Mouse (Mus musculus): ENCODE measurements around the gene Hivep2. TPM values are rescaled to one million over a fixed set of nuclear protein-coding genes. Genes with fewer than 3 reads are reported as not detected.
A peak's percentile ranks its signal among the peaks of the same experiment; 100 is the strongest.

Hivep2 gene
- polyA plus RNA-seq, 1 experiment from 2014 or later = 5.6 TPM

DNA sequence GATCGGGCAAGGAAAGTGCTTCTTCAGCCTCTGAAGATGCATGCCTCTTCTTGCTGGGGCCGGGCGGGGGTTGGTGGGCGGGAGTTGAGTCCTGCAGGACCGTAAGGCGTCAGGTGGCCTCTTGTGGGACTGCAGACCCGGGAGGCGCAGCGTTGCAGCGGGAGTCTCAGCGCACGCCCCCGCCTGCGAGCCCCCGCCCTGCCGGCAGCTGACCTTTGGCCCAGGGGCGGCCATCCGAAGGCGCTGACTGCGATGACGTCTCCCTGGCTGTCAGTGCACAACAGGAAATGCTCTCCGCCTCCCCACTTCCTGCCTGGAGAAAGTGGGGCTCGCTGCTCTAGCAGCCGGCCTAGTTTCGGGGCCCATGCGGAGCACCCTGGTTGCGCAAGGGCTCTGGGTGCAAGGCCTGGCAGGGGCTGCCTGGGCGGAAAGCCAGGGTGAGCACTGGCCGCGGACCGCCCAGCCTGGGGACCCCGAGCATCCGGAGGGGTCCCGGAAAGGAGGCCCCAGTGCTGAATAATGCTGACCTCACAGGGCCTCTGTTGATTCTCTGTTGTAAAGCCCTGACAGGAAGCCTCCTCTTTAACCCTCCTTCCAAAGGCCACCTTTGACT is 17.0 kb downstream of the Hivep2 start:
- peak overlapping the region; percentile 77 for H3K9ac ChIP-seq (ENCODE audit: low read length)
- peak overlapping the region; percentile 76 for H3K4me2 ChIP-seq (ENCODE audit: low read depth, low read length)
- peak overlapping the region; percentile 64 for H3K4me3 ChIP-seq (replicated peaks; ENCODE audit: low read length)
- peak; percentile 81 for ATAC-seq (ENCODE audit: insufficient read depth, low FRiP score)
- H3K9me3 ChIP-seq (replicated peaks; ENCODE audit: control insufficient read depth, low read length) = no peaks in the 10 kb centered on the region
- peaks cover 8% of the 10 kb centered on the region for H3K4me1 ChIP-seq (ENCODE audit: control insufficient read depth, insufficient read depth, low read length)
- no peaks in the 10 kb centered on the region for H3K36me3 ChIP-seq (ENCODE audit: control insufficient read depth, insufficient read depth, low read length)
- peak overlapping the region; percentile 90 for H3K27ac ChIP-seq (ENCODE audit: low read length)
- H3K27me3 ChIP-seq (ENCODE audit: control insufficient read depth, insufficient read depth, low read length) = no peaks in the 10 kb centered on the region
- WGBS = under 1% methylated on average over 34 of the region's 34 CpGs

DNA sequence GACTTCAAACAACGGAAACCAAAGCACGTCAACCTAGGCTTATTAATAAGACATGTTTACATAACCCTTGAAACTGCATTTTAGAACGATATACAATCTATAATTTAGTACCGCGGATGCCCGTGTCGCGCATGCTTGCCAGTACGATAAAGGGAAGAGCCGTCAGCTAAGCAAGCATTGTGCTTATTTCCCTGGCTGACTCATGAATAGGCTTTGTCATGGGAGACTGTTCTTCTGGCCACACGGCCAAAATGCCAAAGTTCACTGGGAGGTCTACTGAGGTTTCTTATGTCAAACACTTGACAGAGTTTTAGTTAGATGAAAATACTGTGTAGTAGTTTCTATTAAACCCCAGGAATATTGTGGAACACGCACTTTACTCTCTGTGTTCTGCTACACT is 17.8 kb downstream of the Hivep2 start:
- H3K27me3 ChIP-seq (ENCODE audit: control insufficient read depth, insufficient read depth, low read length) = no peaks in the 10 kb centered on the region
- H3K9ac ChIP-seq (ENCODE audit: low read length) = 0 out of 2 replicates have a peak overlapping the region, but pooled peaks have one; percentile 29
- peak overlapping the region; percentile 76 for H3K4me2 ChIP-seq (ENCODE audit: low read depth, low read length)
- WGBS = 19% methylated on average over 12 of the region's 12 CpGs
- H3K4me3 ChIP-seq (replicated peaks; ENCODE audit: low read length) = no peak overlapping the region; the same call in 1 of the 2 replicates
- H3K9me3 ChIP-seq (replicated peaks; ENCODE audit: control insufficient read depth, low read length) = no peaks in the 10 kb centered on the region
- peaks cover 8% of the 10 kb centered on the region for H3K4me1 ChIP-seq (ENCODE audit: control insufficient read depth, insufficient read depth, low read length)
- peak; percentile 35; the same call in 1 of the 2 replicates for ATAC-seq (ENCODE audit: insufficient read depth, low FRiP score)
- H3K36me3 ChIP-seq (ENCODE audit: control insufficient read depth, insufficient read depth, low read length) = no peaks in the 10 kb centered on the region
- H3K27ac ChIP-seq (ENCODE audit: low read length) = peak overlapping the region; percentile 90

DNA sequence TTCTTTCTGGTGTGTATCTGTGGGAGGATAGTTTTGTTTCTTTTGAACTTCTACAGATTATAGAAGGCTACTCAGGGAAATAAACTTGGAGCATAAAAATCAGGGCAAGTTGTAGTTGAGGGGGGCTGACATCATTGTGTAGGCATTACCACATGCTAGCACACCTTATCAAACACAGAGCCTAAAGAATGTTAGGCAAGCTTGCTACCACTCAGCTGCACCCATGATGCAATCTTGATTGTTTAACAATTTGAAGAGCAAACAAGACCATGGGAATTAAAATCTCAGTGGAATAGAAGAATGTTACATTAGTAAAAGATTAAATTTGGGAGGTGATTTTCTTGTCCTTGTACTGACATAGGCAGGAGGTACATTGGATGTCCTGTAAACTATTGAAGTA is 18.4 kb downstream of the Hivep2 start:
- H3K9ac ChIP-seq (ENCODE audit: low read length) = no peak overlapping the region
- no peak overlapping the region for H3K27ac ChIP-seq (ENCODE audit: low read length)
- no peaks in the 10 kb centered on the region for H3K36me3 ChIP-seq (ENCODE audit: control insufficient read depth, insufficient read depth, low read length)
- peaks cover 8% of the 10 kb centered on the region for H3K4me1 ChIP-seq (ENCODE audit: control insufficient read depth, insufficient read depth, low read length)
- no peaks in the 10 kb centered on the region for H3K9me3 ChIP-seq (replicated peaks; ENCODE audit: control insufficient read depth, low read length)
- no peak overlapping the region for H3K4me2 ChIP-seq (ENCODE audit: low read depth, low read length)
- H3K4me3 ChIP-seq (replicated peaks; ENCODE audit: low read length) = no peak overlapping the region
- H3K27me3 ChIP-seq (ENCODE audit: control insufficient read depth, insufficient read depth, low read length) = no peaks in the 10 kb centered on the region
- ATAC-seq (ENCODE audit: insufficient read depth, low FRiP score) = no peak

DNA sequence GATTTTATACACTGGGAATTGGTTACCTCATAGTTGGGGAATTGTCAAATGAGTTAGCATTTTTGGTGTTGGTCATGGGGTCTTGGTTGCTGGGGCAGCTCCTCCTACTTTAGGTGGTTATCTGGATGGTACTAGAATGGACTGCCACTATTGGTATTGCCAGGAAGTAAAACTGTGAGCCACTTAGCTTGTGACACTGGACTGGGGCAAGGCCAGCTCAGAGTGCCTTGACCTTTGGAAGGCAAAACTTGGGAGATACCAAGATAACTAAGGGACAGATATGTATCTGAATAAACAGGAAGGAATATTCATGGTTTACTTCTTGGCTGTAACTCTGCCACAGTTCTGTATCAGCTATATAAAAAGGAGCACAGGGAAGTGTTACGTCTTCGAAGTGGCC is 20.7 kb downstream of the Hivep2 start:
- Histone ChIP-seq H3K9ac (ENCODE audit: low read length) (no peak overlapping the region), H3K27me3 (ENCODE audit: control insufficient read depth, insufficient read depth, low read length) (no peaks in the 10 kb centered on the region), H3K4me2 (ENCODE audit: low read depth, low read length) (no peak overlapping the region), H3K27ac (ENCODE audit: low read length) (no peak overlapping the region), H3K36me3 (ENCODE audit: control insufficient read depth, insufficient read depth, low read length) (no peaks in the 10 kb centered on the region), H3K4me3 (replicated peaks; ENCODE audit: low read length) (no peak overlapping the region), H3K4me1 (ENCODE audit: control insufficient read depth, insufficient read depth, low read length) (peaks cover 8% of the 10 kb centered on the region), H3K9me3 (replicated peaks; ENCODE audit: control insufficient read depth, low read length) (no peaks in the 10 kb centered on the region)
- no peak for ATAC-seq (ENCODE audit: insufficient read depth, low FRiP score)
- 81% methylated on average over 2 of the region's 2 CpGs for WGBS

GRCm38 (mm10) chr10:13987336-13987735 is 21.5 kb downstream of the Hivep2 start:
- no peaks in the 10 kb centered on the region for H3K9me3 ChIP-seq (replicated peaks; ENCODE audit: control insufficient read depth, low read length)
- H3K27me3 ChIP-seq (ENCODE audit: control insufficient read depth, insufficient read depth, low read length) = no peaks in the 10 kb centered on the region
- H3K36me3 ChIP-seq (ENCODE audit: control insufficient read depth, insufficient read depth, low read length) = no peaks in the 10 kb centered on the region
- no peak overlapping the region for H3K4me3 ChIP-seq (replicated peaks; ENCODE audit: low read length)
- no peak overlapping the region for H3K4me2 ChIP-seq (ENCODE audit: low read depth, low read length)
- ATAC-seq (ENCODE audit: insufficient read depth, low FRiP score) = no peak
- 47% methylated on average over 3 of the region's 3 CpGs for WGBS
- H3K4me1 ChIP-seq (ENCODE audit: control insufficient read depth, insufficient read depth, low read length) = peaks cover 8% of the 10 kb centered on the region
- H3K9ac ChIP-seq (ENCODE audit: low read length) = no peak overlapping the region
- no peak overlapping the region for H3K27ac ChIP-seq (ENCODE audit: low read length)

- H3K4me1 ChIP-seq (ENCODE audit: control insufficient read depth, insufficient read depth, low read length) = peaks cover 8% of the 10 kb centered on the region
- 65% methylated on average over 9 of the region's 9 CpGs for WGBS
- H3K4me3 ChIP-seq (replicated peaks; ENCODE audit: low read length) = no peak overlapping the region
- no peak overlapping the region for H3K4me2 ChIP-seq (ENCODE audit: low read depth, low read length)
- ATAC-seq (ENCODE audit: insufficient read depth, low FRiP score) = no peak
- no peaks in the 10 kb centered on the region for H3K9me3 ChIP-seq (replicated peaks; ENCODE audit: control insufficient read depth, low read length)
- no peaks in the 10 kb centered on the region for H3K27me3 ChIP-seq (ENCODE audit: control insufficient read depth, insufficient read depth, low read length)
- H3K27ac ChIP-seq (ENCODE audit: low read length) = no peak overlapping the region
- H3K36me3 ChIP-seq (ENCODE audit: control insufficient read depth, insufficient read depth, low read length) = no peaks in the 10 kb centered on the region
- no peak overlapping the region for H3K9ac ChIP-seq (ENCODE audit: low read length)
Observed at GRCm38 (mm10) chr10:13988280-13988679, 22.4 kb downstream of the Hivep2 start.

DNA sequence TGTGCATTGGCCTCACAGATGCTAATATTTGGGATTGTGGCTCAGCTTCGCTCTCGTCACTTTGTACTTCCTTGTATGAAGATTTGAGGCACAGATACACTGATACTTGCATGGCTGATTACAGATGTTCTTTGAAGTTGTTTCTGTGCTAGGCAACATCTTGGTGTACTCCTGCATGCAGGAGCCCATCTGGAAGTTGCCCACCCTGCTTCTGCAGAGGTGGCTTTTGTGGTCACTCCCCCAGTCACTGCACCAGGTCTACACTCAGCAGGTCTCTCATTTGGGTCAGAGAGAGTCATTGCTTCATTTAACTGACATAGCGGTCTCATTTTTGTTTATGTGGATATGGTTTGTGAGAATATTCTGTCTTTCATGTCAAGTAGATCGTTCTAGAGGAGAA is 22.9 kb downstream of the Hivep2 start:
- Histone ChIP-seq H3K27me3 (ENCODE audit: control insufficient read depth, insufficient read depth, low read length) (no peaks in the 10 kb centered on the region), H3K9me3 (replicated peaks; ENCODE audit: control insufficient read depth, low read length) (no peaks in the 10 kb centered on the region), H3K4me3 (replicated peaks; ENCODE audit: low read length) (no peak overlapping the region), H3K9ac (ENCODE audit: low read length) (no peak overlapping the region), H3K4me1 (ENCODE audit: control insufficient read depth, insufficient read depth, low read length) (peaks cover 5% of the 10 kb centered on the region), H3K4me2 (ENCODE audit: low read depth, low read length) (no peak overlapping the region), H3K27ac (ENCODE audit: low read length) (no peak overlapping the region), H3K36me3 (ENCODE audit: control insufficient read depth, insufficient read depth, low read length) (no peaks in the 10 kb centered on the region)
- no peak for ATAC-seq (ENCODE audit: insufficient read depth, low FRiP score)
- WGBS = 85% methylated on average over 4 of the region's 4 CpGs

GRCm38 (mm10) chr10:13990842-13991241 is 25.0 kb downstream of the Hivep2 start:
- Histone ChIP-seq H3K9me3 (replicated peaks; ENCODE audit: control insufficient read depth, low read length) (no peaks in the 10 kb centered on the region), H3K4me2 (ENCODE audit: low read depth, low read length) (no peak overlapping the region), H3K27ac (ENCODE audit: low read length) (no peak overlapping the region), H3K4me3 (replicated peaks; ENCODE audit: low read length) (no peak overlapping the region), H3K4me1 (ENCODE audit: control insufficient read depth, insufficient read depth, low read length) (peaks cover 3% of the 10 kb centered on the region), H3K27me3 (ENCODE audit: control insufficient read depth, insufficient read depth, low read length) (no peaks in the 10 kb centered on the region), H3K36me3 (ENCODE audit: control insufficient read depth, insufficient read depth, low read length) (no peaks in the 10 kb centered on the region), H3K9ac (ENCODE audit: low read length) (no peak overlapping the region)
- no peak for ATAC-seq (ENCODE audit: insufficient read depth, low FRiP score)
- WGBS = 68% methylated on average over 2 of the region's 2 CpGs

DNA sequence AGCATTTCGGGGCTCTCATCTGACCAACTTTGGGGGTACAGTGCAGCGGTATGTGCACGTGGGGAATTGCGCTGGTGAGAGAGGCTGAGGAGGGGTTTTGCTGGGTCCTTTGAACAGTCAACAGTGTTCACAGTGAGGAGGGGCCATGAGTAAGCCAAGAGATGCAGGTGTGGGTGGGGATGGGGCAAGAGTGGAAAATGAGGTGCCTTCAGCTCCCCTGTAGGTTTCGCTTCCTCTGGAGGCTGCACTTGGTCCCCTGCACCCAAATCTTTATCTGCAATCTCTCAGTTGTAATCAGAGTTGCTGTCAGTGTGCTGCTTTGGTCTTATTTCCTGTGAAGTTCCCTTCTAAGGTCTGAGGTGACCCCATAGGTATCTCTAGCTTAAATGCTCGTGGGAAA is 27.5 kb downstream of the Hivep2 start:
- Histone ChIP-seq H3K9me3 (replicated peaks; ENCODE audit: control insufficient read depth, low read length) (no peaks in the 10 kb centered on the region), H3K4me3 (replicated peaks; ENCODE audit: low read length) (no peak overlapping the region), H3K4me1 (ENCODE audit: control insufficient read depth, insufficient read depth, low read length) (no peaks in the 10 kb centered on the region), H3K4me2 (ENCODE audit: low read depth, low read length) (no peak overlapping the region), H3K27me3 (ENCODE audit: control insufficient read depth, insufficient read depth, low read length) (no peaks in the 10 kb centered on the region), H3K27ac (ENCODE audit: low read length) (no peak overlapping the region), H3K9ac (ENCODE audit: low read length) (no peak overlapping the region), H3K36me3 (ENCODE audit: control insufficient read depth, insufficient read depth, low read length) (no peaks in the 10 kb centered on the region)
- ATAC-seq (ENCODE audit: insufficient read depth, low FRiP score) = no peak
- WGBS = 86% methylated on average over 6 of the region's 6 CpGs

Data from stomach, embryonic 16.5 days (tissue).